Mouse (Mus musculus) ES-E14 (cell line): Measurements from ENCODE around the gene Spns3. TPM values are rescaled to one million over a fixed set of nuclear protein-coding genes. Genes with fewer than 3 reads are reported as not detected.

ENCODE experiments used
- DNase-seq: peaks from one replicate; pipeline ENCODE4 v3.0.0-alpha.2; 2013; ENCODE audit warnings: low read depth, low spot score
- H3K27ac ChIP-seq: 2 replicates; pipeline ENCODE4 v1.5.1; 2012; ENCODE audit warnings: low read depth, mild to moderate bottlenecking, low read length, moderate library complexity, mixed read lengths; ENCODE audit not compliant: poor library complexity, insufficient read depth, severe bottlenecking
- H3K36me3 ChIP-seq: 2 replicates; pipeline ENCODE4 v1.6.1; 2012; ENCODE audit warnings: mild to moderate bottlenecking, low read length, moderate library complexity, mixed read lengths; ENCODE audit not compliant: control insufficient read depth, poor library complexity, insufficient read depth, severe bottlenecking
- H3K4me1 ChIP-seq, 2 experiments: fragments of 150-350 bp in 1 of 2; sonication (generic) in 1 of 2; 2 replicates each; pipeline ENCODE4 v1.6.1; 2012; ENCODE audit warnings: low read length in 2 of 2, mild to moderate bottlenecking in 1 of 2, mixed read lengths in 1 of 2; ENCODE audit not compliant: control insufficient read depth in 2 of 2, insufficient read depth in 2 of 2, poor library complexity in 1 of 2
- H3K4me3 ChIP-seq, 2 experiments: fragments of 150-350 bp in 1 of 2; sonication (generic) in 1 of 2; 2 replicates each; pipeline ENCODE4 v1.5.1; 2012; ENCODE audit warnings: low read length in 2 of 2, low read depth in 1 of 2, mild to moderate bottlenecking in 1 of 2, mixed read lengths in 1 of 2; ENCODE audit not compliant: insufficient read depth in 1 of 2, poor library complexity in 1 of 2, severe bottlenecking in 1 of 2
- H3K9ac ChIP-seq: 2 replicates; pipeline ENCODE4 v1.6.1; 2012; ENCODE audit warnings: low read depth, mild to moderate bottlenecking, low read length, mixed read lengths; ENCODE audit not compliant: poor library complexity, insufficient read depth, severe bottlenecking
- H3K9me3 ChIP-seq: fragments of 150-350 bp; sonication (generic); 2 replicates; pipeline ENCODE4 v1.6.1; 2012; ENCODE audit warnings: low read depth, mild to moderate bottlenecking, low read length; ENCODE audit not compliant: control insufficient read depth, insufficient read depth
- CHD2 ChIP-seq: IDR thresholded peaks from 2 replicates; pipeline ENCODE4 v1.6.1; 2014; ENCODE audit warnings: mild to moderate bottlenecking, low read depth, low read length, inconsistent platforms
- HCFC1 ChIP-seq: IDR thresholded peaks from 2 replicates; pipeline ENCODE4 v1.6.1; 2012; ENCODE audit warnings: low read length, inconsistent platforms, borderline replicate concordance; ENCODE audit not compliant: insufficient read depth
- MAFK ChIP-seq: IDR thresholded peaks from 2 replicates; pipeline ENCODE4 v1.6.1; 2014; ENCODE audit warnings: mild to moderate bottlenecking, low read depth, low read length, inconsistent platforms; ENCODE audit not compliant: insufficient read depth
- ZC3H11A ChIP-seq: IDR thresholded peaks from 2 replicates; pipeline ENCODE4 v1.6.1; 2012; ENCODE audit warnings: low read depth, mild to moderate bottlenecking, inconsistent platforms, low read length, borderline replicate concordance
- ZNF384 ChIP-seq: IDR thresholded peaks from 2 replicates; pipeline ENCODE4 v1.6.1; 2012; ENCODE audit warnings: low read depth, low read length, inconsistent platforms
- in situ Hi-C, 2 experiments: fragments of 600-800 bp; cut with MboI; formaldehyde crosslinking; loops; one replicate each; pipeline ENCODE4 v1.15.1; 2025; ENCODE audit warnings: low sequenced_read_pairs in 2 of 2, inconsistent platforms in 1 of 2; ENCODE audit not compliant: unreplicated experiment in 2 of 2
- total RNA-seq: library from RNA; depleted of rRNA; stranded (reverse); fragments of 300-350 nt; gene quantifications from 2 replicates; pipeline ENCODE4 v1.2.3, GENCODE M21; 2012; rRNA removed

Gene Spns3
- 0.32 and 1.9 TPM in 2 replicates for total RNA-seq

GRCm38 (mm10) chr11:72550134-72550988 lies at the start of gene Spns3:
Gene Spns3 (minus strand): TSS chr11:72550506.
- no peak within 1 kb of the TSS for H3K9ac ChIP-seq
- no peaks in the 10 kb centered on the region for H3K4me1 ChIP-seq
- no peaks in the 10 kb centered on the region for H3K36me3 ChIP-seq
- no peaks in the 10 kb centered on the region for H3K9me3 ChIP-seq
- H3K4me3 ChIP-seq, result no peak within 1 kb of the TSS
- TF ChIP-seq CHD2, result no peak
- no peak for TF ChIP-seq MAFK
- TF ChIP-seq ZNF384, result no peak
- no peak for TF ChIP-seq HCFC1
- TF ChIP-seq ZC3H11A, result no peak
- H3K27ac ChIP-seq, result no peak within 1 kb of the TSS
- in situ Hi-C loops, result no loop called here
- no peak for DNase-seq

- Histone ChIP-seq H3K4me3 (no peak overlapping the region), H3K9me3 (no peaks in the 10 kb centered on the region), H3K4me1 (peaks cover 5 to 15% of the 10 kb centered on the region in 2 experiments), H3K27ac (no peak overlapping the region), H3K36me3 (no peaks in the 10 kb centered on the region), H3K9ac (no peak overlapping the region)
- in situ Hi-C loops, result no loop called here
- TF ChIP-seq CHD2, result no peak
- no peak for TF ChIP-seq ZNF384
- no peak for TF ChIP-seq ZC3H11A
- TF ChIP-seq HCFC1, result no peak
- TF ChIP-seq MAFK, result no peak
- no peak for DNase-seq
Observed at GRCm38 (mm10) chr11:72597780-72598179, 47.5 kb upstream of the Spns3 start.

- TF ChIP-seq ZC3H11A (no peak), MAFK (no peak), CHD2 (no peak), ZNF384 (no peak), HCFC1 (no peak)
- no peak for DNase-seq
- in situ Hi-C loops, result no loop called here
- no peak overlapping the region for H3K4me3 ChIP-seq
- no peaks in the 10 kb centered on the region for H3K36me3 ChIP-seq
- H3K27ac ChIP-seq, result no peak overlapping the region
- H3K4me1 ChIP-seq, result peaks cover 5 to 15% of the 10 kb centered on the region in 2 experiments
- H3K9ac ChIP-seq, result no peak overlapping the region
- no peaks in the 10 kb centered on the region for H3K9me3 ChIP-seq
Observed at GRCm38 (mm10) chr11:72595010-72595737, 44.9 kb upstream of the Spns3 start.

GRCm38 (mm10) chr11:72587537-72588233 lies 37.4 kb upstream of the Spns3 start:
- H3K4me3 ChIP-seq, result no peak overlapping the region
- no peak overlapping the region for H3K27ac ChIP-seq
- in situ Hi-C loops, result no loop called here
- TF ChIP-seq ZC3H11A (no peak), CHD2 (no peak), HCFC1 (no peak), MAFK (no peak), ZNF384 (no peak)
- peaks cover under 1 to 2% of the 10 kb centered on the region in 2 experiments; a peak in 1 of 4 replicates for H3K4me1 ChIP-seq
- H3K9ac ChIP-seq, result no peak overlapping the region
- no peak for DNase-seq
- H3K9me3 ChIP-seq, result no peaks in the 10 kb centered on the region
- H3K36me3 ChIP-seq, result no peaks in the 10 kb centered on the region
